Mouse (Mus musculus): ENCODE measurements around the gene Phf13. TPM values are rescaled to one million over a fixed set of nuclear protein-coding genes. Genes with fewer than 3 reads are reported as not detected.

Phf13 gene
- total RNA-seq, 1 experiment from 2014 or later, result 3.3 TPM

- peak; percentile 20; the same call in 1 of the 2 replicates for ATAC-seq (replicated peaks; ENCODE audit: low read depth, poor library complexity, severe bottlenecking)
Measured at GRCm38 (mm10) chr4:151994228-151995171, 1.6 kb downstream of the Phf13 start.

- ATAC-seq (replicated peaks; ENCODE audit: low read depth, poor library complexity, severe bottlenecking), result no peak
Measured at GRCm38 (mm10) chr4:151993035-151993434, 3.0 kb downstream of the Phf13 start.

- no peak for ATAC-seq (replicated peaks; ENCODE audit: low read depth, poor library complexity, severe bottlenecking)
Measured at GRCm38 (mm10) chr4:151992091-151992490, 4.0 kb downstream of the Phf13 start.

GRCm38 (mm10) chr4:151989110-151989488 lies 7.0 kb downstream of the Phf13 start:
- 0 out of 2 replicates have a peak, but pooled peaks have one; percentile 3 for ATAC-seq (replicated peaks; ENCODE audit: low read depth, poor library complexity, severe bottlenecking)

- ATAC-seq (replicated peaks; ENCODE audit: low read depth, poor library complexity, severe bottlenecking), result peak; percentile 82
Measured at GRCm38 (mm10) chr4:151988342-151989109, 7.5 kb downstream of the Phf13 start, which contains the start of gene Thap3. Thap3 (minus strand) TSS chr4:151988997.

- no peak for ATAC-seq (replicated peaks; ENCODE audit: low read depth, poor library complexity, severe bottlenecking)
Measured at GRCm38 (mm10) chr4:151988014-151988341, 8.1 kb downstream of the Phf13 start.

GRCm38 (mm10) chr4:151986650-151987049 lies 9.4 kb downstream of the Phf13 start:
- ATAC-seq (replicated peaks; ENCODE audit: low read depth, poor library complexity, severe bottlenecking), result no peak

GRCm38 (mm10) chr4:151985886-151986285 lies 10.2 kb downstream of the Phf13 start:
- ATAC-seq (replicated peaks; ENCODE audit: low read depth, poor library complexity, severe bottlenecking), result no peak

GRCm38 (mm10) chr4:151983560-151983959 lies 12.5 kb downstream of the Phf13 start:
- no peak for ATAC-seq (replicated peaks; ENCODE audit: low read depth, poor library complexity, severe bottlenecking)

GRCm38 (mm10) chr4:151983043-151983442 lies 13.0 kb downstream of the Phf13 start:
- ATAC-seq (replicated peaks; ENCODE audit: low read depth, poor library complexity, severe bottlenecking), result no peak

- ATAC-seq (replicated peaks; ENCODE audit: low read depth, poor library complexity, severe bottlenecking), result peak; percentile 82
Measured at GRCm38 (mm10) chr4:151981363-151981762, 14.7 kb downstream of the Phf13 start.

GRCm38 (mm10) chr4:151980699-151981098 lies 15.4 kb downstream of the Phf13 start:
- no peak for ATAC-seq (replicated peaks; ENCODE audit: low read depth, poor library complexity, severe bottlenecking)

GRCm38 (mm10) chr4:151977748-151978147 lies 18.3 kb downstream of the Phf13 start:
- peak; percentile 80 for ATAC-seq (replicated peaks; ENCODE audit: low read depth, poor library complexity, severe bottlenecking)

- ATAC-seq (replicated peaks; ENCODE audit: low read depth, poor library complexity, severe bottlenecking), result no peak
Measured at GRCm38 (mm10) chr4:151975441-151975840, 20.6 kb downstream of the Phf13 start.

- peak; percentile 75 for ATAC-seq (replicated peaks; ENCODE audit: low read depth, poor library complexity, severe bottlenecking)
Measured at GRCm38 (mm10) chr4:151972221-151972967, 23.7 kb downstream of the Phf13 start.

- ATAC-seq (replicated peaks; ENCODE audit: low read depth, poor library complexity, severe bottlenecking), result no peak
Measured at GRCm38 (mm10) chr4:151968204-151968921, 27.7 kb downstream of the Phf13 start.

- peak; percentile 30; the same call in 1 of the 2 replicates for ATAC-seq (replicated peaks; ENCODE audit: low read depth, poor library complexity, severe bottlenecking)
Measured at GRCm38 (mm10) chr4:151962817-151963216, 33.2 kb downstream of the Phf13 start.

GRCm38 (mm10) chr4:151960513-151960854 lies 35.6 kb downstream of the Phf13 start:
- ATAC-seq (replicated peaks; ENCODE audit: low read depth, poor library complexity, severe bottlenecking), result peak; percentile 83

- ATAC-seq (replicated peaks; ENCODE audit: low read depth, poor library complexity, severe bottlenecking), result no peak
Measured at GRCm38 (mm10) chr4:151959849-151960512, 36.1 kb downstream of the Phf13 start.

Data from common myeloid progenitor, adult 5-6 weeks (primary cell).